Mouse (Mus musculus): ENCODE data around the gene Cd209g.
A peak's percentile ranks its signal among the peaks of the same experiment; 100 is the strongest.
"Not testable (repeated sequence)": the region's sequence is repeated elsewhere in the genome, so short reads cannot be mapped to it uniquely, and the experiment has no call there.

The Cd209g gene

GRCm38 (mm10) chr8:4133798-4134197 lies at the start of gene Cd209g:
Cd209g (plus strand) TSS chr8:4134098.
- DNase-seq (ENCODE audit: low read depth, low spot score): no peak

GRCm38 (mm10) chr8:4087180-4087722 lies 46.6 kb upstream of the Cd209g start:
- DNase-seq (ENCODE audit: low read depth, low spot score): not testable (repeated sequence)

GRCm38 (mm10) chr8:4088514-4088913 lies 45.4 kb upstream of the Cd209g start:
- DNase-seq (ENCODE audit: low read depth, low spot score): not testable (repeated sequence)

GRCm38 (mm10) chr8:4105735-4106134 lies 28.2 kb upstream of the Cd209g start, which contains the start of gene Cd209f:
Cd209f (minus strand) TSS chr8:4105835.
- DNase-seq (ENCODE audit: low read depth, low spot score): not testable (repeated sequence)

- peak; percentile 79 for DNase-seq (ENCODE audit: low read depth, low spot score)
Observed at GRCm38 (mm10) chr8:4139660-4140646, 6.1 kb downstream of the Cd209g start.

- DNase-seq (ENCODE audit: low read depth, low spot score): peak; percentile 23
Observed at GRCm38 (mm10) chr8:4141721-4142120, 7.8 kb downstream of the Cd209g start.

GRCm38 (mm10) chr8:4147272-4147671 lies 13.4 kb downstream of the Cd209g start:
- DNase-seq (ENCODE audit: low read depth, low spot score): peak; percentile 88

GRCm38 (mm10) chr8:4154878-4155277 lies 21.0 kb downstream of the Cd209g start:
- DNase-seq (ENCODE audit: low read depth, low spot score): no peak

- peak; percentile 29 for DNase-seq (ENCODE audit: low read depth, low spot score)
Observed at GRCm38 (mm10) chr8:4162786-4163185, 28.9 kb downstream of the Cd209g start.

- peak; percentile 11 for DNase-seq (ENCODE audit: low read depth, low spot score)
Observed at GRCm38 (mm10) chr8:4165176-4165851, 31.4 kb downstream of the Cd209g start.

GRCm38 (mm10) chr8:4165852-4166751 lies 32.2 kb downstream of the Cd209g start, which contains the start of gene Evi5l:
Evi5l (plus strand) TSS chr8:4166567.
- DNase-seq (ENCODE audit: low read depth, low spot score): peak; percentile 99

- DNase-seq (ENCODE audit: low read depth, low spot score): peak; percentile 13
Observed at GRCm38 (mm10) chr8:4166881-4167525, 33.1 kb downstream of the Cd209g start.

- DNase-seq (ENCODE audit: low read depth, low spot score): no peak
Observed at GRCm38 (mm10) chr8:4167918-4168317, 34.0 kb downstream of the Cd209g start.

GRCm38 (mm10) chr8:4172486-4172885 lies 38.6 kb downstream of the Cd209g start:
- peak; percentile 55 for DNase-seq (ENCODE audit: low read depth, low spot score)

- no peak for DNase-seq (ENCODE audit: low read depth, low spot score)
Observed at GRCm38 (mm10) chr8:4174018-4174417, 40.1 kb downstream of the Cd209g start.

- DNase-seq (ENCODE audit: low read depth, low spot score): no peak
Observed at GRCm38 (mm10) chr8:4183409-4183808, 49.5 kb downstream of the Cd209g start.

- DNase-seq (ENCODE audit: low read depth, low spot score): no peak
Observed at GRCm38 (mm10) chr8:4186151-4186550, 52.3 kb downstream of the Cd209g start.
